Mouse (Mus musculus) ES-Bruce4 (cell line): Measurements from ENCODE around the gene Il9r.

ENCODE experiments used
- CTCF ChIP-seq: IDR thresholded peaks from one replicate; pipeline ENCODE4 v1.8.1; 2011; ENCODE audit warnings: low read depth, low read length
- EP300 ChIP-seq: IDR thresholded peaks from 2 replicates; pipeline ENCODE4 v1.6.1; 2011; ENCODE audit warnings: low read depth, low read length; ENCODE audit not compliant: insufficient read depth
- POLR2A ChIP-seq: IDR thresholded peaks from one replicate; pipeline ENCODE4 v1.8.1; 2011; ENCODE audit warnings: low read length; ENCODE audit not compliant: insufficient read depth

GRCm38 (mm10) chr11:32141034-32141433 lies 59.0 kb downstream of the Il9r start:
- TF ChIP-seq POLR2A (no peak), EP300 (0 out of 2 replicates have a peak, but pooled peaks have one; percentile 59), CTCF (peak; percentile 98)
